Mouse (Mus musculus): ENCODE measurements around the gene Hspa12b. TPM values are rescaled to one million over a fixed set of nuclear protein-coding genes. Genes with fewer than 3 reads are reported as not detected.

Gene Hspa12b
- total and polyA plus RNA-seq, 3 experiments, result 0.56 to 2.0 (median 1.7) TPM

GRCm38 (mm10) chr2:131084206-131084605, 42.9 kb upstream of the Hspa12b start (continued):
- TF ChIP-seq POLR2AphosphoS2 (IDR thresholded peaks at IDR 0.05; ENCODE audit: low read depth, low read length), result no peak

GRCm38 (mm10) chr2:131086667-131087390, 40.3 kb upstream of the Hspa12b start, which contains the start of gene Siglec1:
Gene Siglec1, minus strand, starts transcription at chr2:131086765.
- H3K79me2 ChIP-seq (replicated peaks; ENCODE audit: control insufficient read depth, extremely low read depth, insufficient read depth, poor library complexity, severe bottlenecking), result no peaks in the 10 kb centered on the region
- H3K9ac ChIP-seq (ENCODE audit: insufficient read depth, low read depth), result no peak within 1 kb of the TSS
- in situ Hi-C loops (cut with MboI; ENCODE audit: low pct_ligation_motif_present, low pct_unique_long_range_greater_than_20kb, low sequenced_read_pairs) (loop anchor here (25.0 kb wide), 1 partner anchor 425 kb away; no protein-coding TSS in a partner anchor), dilution Hi-C loops (cut with MboI; ENCODE audit: extremely low pct_ligation_motif_present, extremely low pct_unique_long_range_greater_than_20kb, low sequenced_read_pairs) (no loop called here)
- no peak for DNase-seq (ENCODE audit: extremely low read depth)
- peaks cover 0 to 4% of the 10 kb centered on the region in 2 experiments; a peak in 2 of 4 replicates for H3K4me1 ChIP-seq (ENCODE audit: control insufficient read depth in 1 of 2, insufficient read depth in 2 of 2)
- no peaks in the 10 kb centered on the region for H3K36me3 ChIP-seq (replicated peaks in 1 of 2; ENCODE audit: control insufficient read depth in 1 of 2, insufficient read depth in 1 of 2, low read length in 1 of 2)
- H3K27me3 ChIP-seq (replicated peaks), result peaks cover 11% of the 10 kb centered on the region
- H3K9me3 ChIP-seq (replicated peaks; ENCODE audit: low read length), result no peaks in the 10 kb centered on the region
- no peak within 1 kb of the TSS for H3K4me3 ChIP-seq (replicated peaks in 1 of 3; ENCODE audit: low read depth in 2 of 3, low read length in 2 of 3, poor library complexity in 1 of 3)
- no peak within 1 kb of the TSS for H3K4me2 ChIP-seq (ENCODE audit: insufficient read depth, low read depth, poor library complexity, severe bottlenecking)
- no peak within 1 kb of the TSS for H3K27ac ChIP-seq (ENCODE audit: insufficient read depth, low read depth)
- TF ChIP-seq MAZ (IDR thresholded peaks at IDR 0.05; ENCODE audit: low read depth, low read length), result no peak
- TF ChIP-seq JUND (conservative IDR thresholded peaks at IDR 0.05; ENCODE audit: low read depth, low read length), result no peak
- TF ChIP-seq BHLHE40 (IDR thresholded peaks at IDR 0.05; ENCODE audit: low read depth, low read length), result no peak
- TF ChIP-seq IRF4 (IDR thresholded peaks at IDR 0.05; ENCODE audit: low read depth, low read length), result no peak
- TF ChIP-seq JUN (IDR thresholded peaks at IDR 0.05; ENCODE audit: insufficient read depth, low read depth, low read length), result no peak
- no peak for TF ChIP-seq MXI1 (IDR thresholded peaks at IDR 0.05; ENCODE audit: low read depth, low read length)
- no peak for TF ChIP-seq USF1 (IDR thresholded peaks at IDR 0.05; ENCODE audit: low read depth, low read length)
- TF ChIP-seq MYC (IDR thresholded peaks at IDR 0.05; ENCODE audit: low read depth, low read length), result no peak

- H3K79me2 ChIP-seq (replicated peaks; ENCODE audit: control insufficient read depth, extremely low read depth, insufficient read depth, poor library complexity, severe bottlenecking), result no peaks in the 10 kb centered on the region
- H3K9ac ChIP-seq (ENCODE audit: insufficient read depth, low read depth), result no peak overlapping the region
- TF ChIP-seq ZNF384 (IDR thresholded peaks at IDR 0.05; ENCODE audit: low read depth, low read length) (no peak), HCFC1 (IDR thresholded peaks at IDR 0.05; ENCODE audit: low read depth, low read length) (no peak), RAD21 (IDR thresholded peaks at IDR 0.05; ENCODE audit: low read depth, low read length) (no peak), PAX5 (IDR thresholded peaks at IDR 0.05; ENCODE audit: low read length) (no peak), MEF2A (IDR thresholded peaks at IDR 0.05; ENCODE audit: borderline replicate concordance, low read depth, low read length) (no peak), USF1 (IDR thresholded peaks at IDR 0.05; ENCODE audit: low read depth, low read length) (no peak), ZMIZ1 (IDR thresholded peaks at IDR 0.05; ENCODE audit: low read depth, low read length) (no peak), SMC3 (IDR thresholded peaks at IDR 0.05; ENCODE audit: low read depth, low read length) (no peak), MAZ (IDR thresholded peaks at IDR 0.05; ENCODE audit: low read depth, low read length) (no peak), IRF4 (IDR thresholded peaks at IDR 0.05; ENCODE audit: low read depth, low read length) (no peak), NRF1 (IDR thresholded peaks at IDR 0.05; ENCODE audit: low read depth, low read length) (no peak), KAT2A (IDR thresholded peaks at IDR 0.05; ENCODE audit: insufficient replicate concordance, low read length) (no peak), CTCF (conservative IDR thresholded peaks at IDR 0.05 in 1 of 2, IDR thresholded peaks at IDR 0.05 in 1 of 2; ENCODE audit: low read depth in 2 of 2, low read length in 2 of 2) (no peak), ZKSCAN1 (IDR thresholded peaks at IDR 0.05; ENCODE audit: borderline replicate concordance, low read depth, low read length) (no peak), UBTF (IDR thresholded peaks at IDR 0.05; ENCODE audit: low read depth, low read length) (no peak), MXI1 (IDR thresholded peaks at IDR 0.05; ENCODE audit: low read depth, low read length) (no peak), BHLHE40 (IDR thresholded peaks at IDR 0.05; ENCODE audit: low read depth, low read length) (no peak), MAFK (IDR thresholded peaks at IDR 0.05; ENCODE audit: insufficient replicate concordance, low read length) (no peak), GABPA (IDR thresholded peaks at IDR 0.05; ENCODE audit: insufficient replicate concordance, low read depth, low read length) (no peak)
- no peak overlapping the region for H3K4me2 ChIP-seq (ENCODE audit: insufficient read depth, low read depth, poor library complexity, severe bottlenecking)
- H3K4me1 ChIP-seq (ENCODE audit: control insufficient read depth in 1 of 2, insufficient read depth in 2 of 2), result peaks cover 0 to 4% of the 10 kb centered on the region in 2 experiments; a peak in 2 of 4 replicates
- H3K27ac ChIP-seq (ENCODE audit: insufficient read depth, low read depth), result no peak overlapping the region
- H3K4me3 ChIP-seq (replicated peaks in 1 of 3; ENCODE audit: low read depth in 2 of 3, low read length in 2 of 3, poor library complexity in 1 of 3), result no peak overlapping the region
- peaks cover under 1% of the 10 kb centered on the region for H3K27me3 ChIP-seq (replicated peaks)
- in situ Hi-C loops (cut with MboI; ENCODE audit: low pct_ligation_motif_present, low pct_unique_long_range_greater_than_20kb, low sequenced_read_pairs) (loop anchor here (25.0 kb wide), 1 partner anchor 424 kb away; no protein-coding TSS in a partner anchor), dilution Hi-C loops (cut with MboI; ENCODE audit: extremely low pct_ligation_motif_present, extremely low pct_unique_long_range_greater_than_20kb, low sequenced_read_pairs) (no loop called here)
- H3K9me3 ChIP-seq (replicated peaks; ENCODE audit: low read length), result no peaks in the 10 kb centered on the region
- no peaks in the 10 kb centered on the region for H3K36me3 ChIP-seq (replicated peaks in 1 of 2; ENCODE audit: control insufficient read depth in 1 of 2, insufficient read depth in 1 of 2, low read length in 1 of 2)
- DNase-seq (ENCODE audit: extremely low read depth), result no peak
Measured at GRCm38 (mm10) chr2:131088581-131088980, 38.5 kb upstream of the Hspa12b start.
